Mouse (Mus musculus): ENCODE results near the gene Pnma3. TPM values are rescaled to one million over a fixed set of nuclear protein-coding genes. Genes with fewer than 3 reads are reported as not detected.
"Not testable (repeated sequence)": the region's sequence is repeated elsewhere in the genome, so short reads cannot be mapped to it uniquely, and the experiment has no call there.

The Pnma3 gene
- polyA plus RNA-seq, 1 experiment from 2014 or later: 1.0 TPM

DNA sequence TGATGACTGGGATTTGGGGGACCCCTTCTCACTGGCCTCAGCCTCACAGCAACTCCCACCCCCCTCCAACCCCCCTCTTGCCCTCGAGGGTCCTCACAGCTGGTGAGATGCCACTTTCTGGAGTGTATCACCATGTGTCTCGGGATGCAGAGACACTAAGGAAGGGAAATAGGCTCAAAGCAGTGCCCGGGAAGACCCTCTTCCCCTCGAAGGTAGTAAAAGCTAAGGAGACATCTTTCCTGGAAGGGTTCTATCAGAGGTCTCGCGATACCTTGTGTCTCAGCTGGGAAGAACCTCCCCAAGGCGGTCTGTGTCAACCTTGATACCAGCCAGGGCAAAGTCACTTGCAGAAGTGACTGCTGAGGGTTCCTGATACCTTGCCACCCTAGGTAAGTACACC lies 52.2 kb downstream of the Pnma3 start, which contains the start of gene Gm14685:
Gene Gm14685, plus strand, starts transcription at position 301 of the 400 bp plus-strand sequence.
- no CpG with 5 or more reads among the region's 7 CpGs for WGBS
- not testable (repeated sequence) for H3K4me3 ChIP-seq (replicated peaks); H3K4me1 ChIP-seq; H3K36me3 ChIP-seq (replicated peaks); H3K9ac ChIP-seq; H3K4me2 ChIP-seq; H3K27ac ChIP-seq; ATAC-seq (ENCODE audit: low FRiP score); H3K27me3 ChIP-seq; H3K9me3 ChIP-seq

Other genes with a start within 250 kb of the Pnma3 start
- gene Gabrq, start 239.6 kb upstream of the Pnma3 start, polyA plus RNA-seq (2016; fragmentation: Nextera tagmentation; extraction: Ambion mirVana): 2.0 and 2.7 TPM in 2 replicates
- 103 and 107 TPM in 2 replicates for gene Cetn2, start 146.4 kb upstream of the Pnma3 start, polyA plus RNA-seq (2016; fragmentation: Nextera tagmentation; extraction: Ambion mirVana)
- gene Nsdhl, start 146.2 kb upstream of the Pnma3 start, polyA plus RNA-seq (2016; fragmentation: Nextera tagmentation; extraction: Ambion mirVana): 35.2 and 36.8 TPM in 2 replicates
- gene Zfp185, start 77.4 kb upstream of the Pnma3 start, polyA plus RNA-seq (2016; fragmentation: Nextera tagmentation; extraction: Ambion mirVana): 2.4 and 3.3 TPM in 2 replicates
- gene Pnma5, start 27.7 kb upstream of the Pnma3 start, polyA plus RNA-seq (2016; fragmentation: Nextera tagmentation; extraction: Ambion mirVana): not detected in 2 replicates
- gene Xlr4a, start 17.7 kb downstream of the Pnma3 start, polyA plus RNA-seq (2016; fragmentation: Nextera tagmentation; extraction: Ambion mirVana): 0.18 and 0.72 TPM in 2 replicates
- 2.7 and 3.3 TPM in 2 replicates for gene Xlr3a, start 32.3 kb downstream of the Pnma3 start, polyA plus RNA-seq (2016; fragmentation: Nextera tagmentation; extraction: Ambion mirVana)
- gene Gm14685, start 52.3 kb downstream of the Pnma3 start, polyA plus RNA-seq (2016; fragmentation: Nextera tagmentation; extraction: Ambion mirVana): 0.31 TPM in 1 of 2 replicates, not detected in the other
- gene Xlr5b, start 84.0 kb downstream of the Pnma3 start, polyA plus RNA-seq (2016; fragmentation: Nextera tagmentation; extraction: Ambion mirVana): not detected in 2 replicates
- 0.45 TPM in 1 of 2 replicates, not detected in the other for gene DXBay18, start 84.7 kb downstream of the Pnma3 start, polyA plus RNA-seq (2016; fragmentation: Nextera tagmentation; extraction: Ambion mirVana)
- gene Spin2d, start 112.2 kb downstream of the Pnma3 start, polyA plus RNA-seq (2016; fragmentation: Nextera tagmentation; extraction: Ambion mirVana): not detected in 2 replicates
- gene Xlr3b, start 127.4 kb downstream of the Pnma3 start, polyA plus RNA-seq (2016; fragmentation: Nextera tagmentation; extraction: Ambion mirVana): 13.6 and 14.0 TPM in 2 replicates
- gene Xlr4b, start 149.5 kb downstream of the Pnma3 start, polyA plus RNA-seq (2016; fragmentation: Nextera tagmentation; extraction: Ambion mirVana): 0.28 and 0.93 TPM in 2 replicates
- 20.5 and 22.5 TPM in 2 replicates for gene F8a, start 163.5 kb downstream of the Pnma3 start, polyA plus RNA-seq (2016; fragmentation: Nextera tagmentation; extraction: Ambion mirVana)
- 0.20 TPM in 1 of 2 replicates, not detected in the other for gene Xlr4c, start 178.3 kb downstream of the Pnma3 start, polyA plus RNA-seq (2016; fragmentation: Nextera tagmentation; extraction: Ambion mirVana)
- gene Xlr3c, start 200.6 kb downstream of the Pnma3 start, polyA plus RNA-seq (2016; fragmentation: Nextera tagmentation; extraction: Ambion mirVana): 0.23 TPM in 1 of 2 replicates, not detected in the other
- not detected in 2 replicates for gene Xlr5a, start 228.2 kb downstream of the Pnma3 start, polyA plus RNA-seq (2016; fragmentation: Nextera tagmentation; extraction: Ambion mirVana)
- not detected in 2 replicates for gene Xlr5c, start 228.2 kb downstream of the Pnma3 start, polyA plus RNA-seq (2016; fragmentation: Nextera tagmentation; extraction: Ambion mirVana)